Mouse (Mus musculus): ENCODE measurements around the gene Rps2. TPM values are rescaled to one million over a fixed set of nuclear protein-coding genes. Genes with fewer than 3 reads are reported as not detected.

Gene Rps2
- polyA plus RNA-seq, 1 experiment from 2014 or later, result 787 TPM

- 0 out of 2 replicates have a peak, but pooled peaks cover 2% of the 10 kb centered on the region for H3K27me3 ChIP-seq (replicated peaks; ENCODE audit: control insufficient read depth, insufficient read depth, low read length)
- H3K27ac ChIP-seq (ENCODE audit: low read length), result peak within 1 kb of the TSS; percentile 26
- ATAC-seq, result peak; percentile 57
- H3K9ac ChIP-seq (replicated peaks; ENCODE audit: low read depth, low read length), result peak within 1 kb of the TSS; percentile 83
- H3K4me2 ChIP-seq (ENCODE audit: low read length), result peak within 1 kb of the TSS; percentile 78
- no peaks in the 10 kb centered on the region for H3K9me3 ChIP-seq (ENCODE audit: control insufficient read depth, low read length)
- WGBS, result under 1% methylated on average over 30 of the region's 30 CpGs
- H3K36me3 ChIP-seq (ENCODE audit: control insufficient read depth, insufficient read depth), result peaks cover 7% of the 10 kb centered on the region
- peaks cover 28% of the 10 kb centered on the region for H3K4me1 ChIP-seq (replicated peaks; ENCODE audit: control insufficient read depth, insufficient read depth, low read length)
- peak within 1 kb of the TSS; percentile 72 for H3K4me3 ChIP-seq (replicated peaks; ENCODE audit: low read length)
Measured at GRCm38 (mm10) chr17:24724184-24724583, 6.3 kb downstream of the Rps2 start, which contains the start of gene Ndufb10. Ndufb10 (minus strand) TSS chr17:24724478.

- no peak overlapping the region for H3K4me3 ChIP-seq (replicated peaks; ENCODE audit: low read length)
- peaks cover 26% of the 10 kb centered on the region for H3K4me1 ChIP-seq (replicated peaks; ENCODE audit: control insufficient read depth, insufficient read depth, low read length)
- peaks cover 7% of the 10 kb centered on the region for H3K36me3 ChIP-seq (ENCODE audit: control insufficient read depth, insufficient read depth)
- ATAC-seq, result no peak
- H3K4me2 ChIP-seq (ENCODE audit: low read length), result no peak overlapping the region
- no peak overlapping the region for H3K9ac ChIP-seq (replicated peaks; ENCODE audit: low read depth, low read length)
- no peaks in the 10 kb centered on the region for H3K9me3 ChIP-seq (ENCODE audit: control insufficient read depth, low read length)
- 76% methylated on average over 3 of the region's 3 CpGs for whole genome bisulfite sequencing
- 0 out of 2 replicates have a peak, but pooled peaks cover 2% of the 10 kb centered on the region for H3K27me3 ChIP-seq (replicated peaks; ENCODE audit: control insufficient read depth, insufficient read depth, low read length)
- H3K27ac ChIP-seq (ENCODE audit: low read length), result no peak overlapping the region
Measured at GRCm38 (mm10) chr17:24725637-24726390, 7.9 kb downstream of the Rps2 start.

- Histone ChIP-seq H3K27ac (ENCODE audit: low read length) (no peak within 1 kb of the TSS), H3K9ac (replicated peaks; ENCODE audit: low read depth, low read length) (no peak within 1 kb of the TSS), H3K36me3 (ENCODE audit: control insufficient read depth, insufficient read depth) (no peaks in the 10 kb centered on the region), H3K9me3 (ENCODE audit: control insufficient read depth, low read length) (no peaks in the 10 kb centered on the region), H3K4me3 (replicated peaks; ENCODE audit: low read length) (no peak within 1 kb of the TSS), H3K4me1 (replicated peaks; ENCODE audit: control insufficient read depth, insufficient read depth, low read length) (peaks cover 11% of the 10 kb centered on the region), H3K27me3 (replicated peaks; ENCODE audit: control insufficient read depth, insufficient read depth, low read length) (0 out of 2 replicates have a peak, but pooled peaks cover 2% of the 10 kb centered on the region), H3K4me2 (ENCODE audit: low read length) (no peak within 1 kb of the TSS)
- 74% methylated on average over 2 of the region's 2 CpGs for WGBS
- no peak for ATAC-seq
Measured at GRCm38 (mm10) chr17:24727618-24728017, 9.7 kb downstream of the Rps2 start, which contains the start of gene Rpl3l. Rpl3l (plus strand) TSS chr17:24727820.

GRCm38 (mm10) chr17:24728184-24728583, 10.3 kb downstream of the Rps2 start:
- H3K9me3 ChIP-seq (ENCODE audit: control insufficient read depth, low read length), result no peaks in the 10 kb centered on the region
- no peak for ATAC-seq
- WGBS, result 75% methylated on average over 17 of the region's 17 CpGs
- 0 out of 2 replicates have a peak, but pooled peaks cover 2% of the 10 kb centered on the region for H3K27me3 ChIP-seq (replicated peaks; ENCODE audit: control insufficient read depth, insufficient read depth, low read length)
- H3K4me2 ChIP-seq (ENCODE audit: low read length), result no peak overlapping the region
- H3K27ac ChIP-seq (ENCODE audit: low read length), result no peak overlapping the region
- no peak overlapping the region for H3K9ac ChIP-seq (replicated peaks; ENCODE audit: low read depth, low read length)
- H3K4me3 ChIP-seq (replicated peaks; ENCODE audit: low read length), result no peak overlapping the region
- H3K4me1 ChIP-seq (replicated peaks; ENCODE audit: control insufficient read depth, insufficient read depth, low read length), result peaks cover 6% of the 10 kb centered on the region
- H3K36me3 ChIP-seq (ENCODE audit: control insufficient read depth, insufficient read depth), result no peaks in the 10 kb centered on the region

- H3K9me3 ChIP-seq (ENCODE audit: control insufficient read depth, low read length), result no peaks in the 10 kb centered on the region
- H3K9ac ChIP-seq (replicated peaks; ENCODE audit: low read depth, low read length), result no peak overlapping the region
- no peak overlapping the region for H3K4me3 ChIP-seq (replicated peaks; ENCODE audit: low read length)
- no peak overlapping the region for H3K4me2 ChIP-seq (ENCODE audit: low read length)
- H3K27me3 ChIP-seq (replicated peaks; ENCODE audit: control insufficient read depth, insufficient read depth, low read length), result 0 out of 2 replicates have a peak, but pooled peaks cover 2% of the 10 kb centered on the region
- 68% methylated on average over 6 of the region's 6 CpGs for WGBS
- no peak overlapping the region for H3K27ac ChIP-seq (ENCODE audit: low read length)
- H3K36me3 ChIP-seq (ENCODE audit: control insufficient read depth, insufficient read depth), result no peaks in the 10 kb centered on the region
- H3K4me1 ChIP-seq (replicated peaks; ENCODE audit: control insufficient read depth, insufficient read depth, low read length), result no peaks in the 10 kb centered on the region
- no peak for ATAC-seq
Measured at GRCm38 (mm10) chr17:24729067-24729466, 11.2 kb downstream of the Rps2 start.

- no peaks in the 10 kb centered on the region for H3K9me3 ChIP-seq (ENCODE audit: control insufficient read depth, low read length)
- no peak for ATAC-seq
- H3K4me2 ChIP-seq (ENCODE audit: low read length), result no peak overlapping the region
- no peaks in the 10 kb centered on the region for H3K4me1 ChIP-seq (replicated peaks; ENCODE audit: control insufficient read depth, insufficient read depth, low read length)
- H3K36me3 ChIP-seq (ENCODE audit: control insufficient read depth, insufficient read depth), result no peaks in the 10 kb centered on the region
- 84% methylated on average over 14 of the region's 14 CpGs for WGBS
- no peak overlapping the region for H3K9ac ChIP-seq (replicated peaks; ENCODE audit: low read depth, low read length)
- H3K27me3 ChIP-seq (replicated peaks; ENCODE audit: control insufficient read depth, insufficient read depth, low read length), result 0 out of 2 replicates have a peak, but pooled peaks cover 2% of the 10 kb centered on the region
- no peak overlapping the region for H3K27ac ChIP-seq (ENCODE audit: low read length)
- H3K4me3 ChIP-seq (replicated peaks; ENCODE audit: low read length), result no peak overlapping the region
Measured at GRCm38 (mm10) chr17:24730787-24731186, 12.9 kb downstream of the Rps2 start.

GRCm38 (mm10) chr17:24732233-24732935, 14.5 kb downstream of the Rps2 start:
- WGBS, result 85% methylated on average over 12 of the region's 12 CpGs
- H3K27ac ChIP-seq (ENCODE audit: low read length), result no peak overlapping the region
- H3K27me3 ChIP-seq (replicated peaks; ENCODE audit: control insufficient read depth, insufficient read depth, low read length), result no peaks in the 10 kb centered on the region
- no peak overlapping the region for H3K4me3 ChIP-seq (replicated peaks; ENCODE audit: low read length)
- no peak for ATAC-seq
- H3K9me3 ChIP-seq (ENCODE audit: control insufficient read depth, low read length), result no peaks in the 10 kb centered on the region
- no peak overlapping the region for H3K4me2 ChIP-seq (ENCODE audit: low read length)
- H3K9ac ChIP-seq (replicated peaks; ENCODE audit: low read depth, low read length), result no peak overlapping the region
- H3K36me3 ChIP-seq (ENCODE audit: control insufficient read depth, insufficient read depth), result no peaks in the 10 kb centered on the region
- H3K4me1 ChIP-seq (replicated peaks; ENCODE audit: control insufficient read depth, insufficient read depth, low read length), result peaks cover 10% of the 10 kb centered on the region

GRCm38 (mm10) chr17:24733434-24734050, 15.6 kb downstream of the Rps2 start:
- Histone ChIP-seq H3K4me2 (ENCODE audit: low read length) (no peak overlapping the region), H3K36me3 (ENCODE audit: control insufficient read depth, insufficient read depth) (no peaks in the 10 kb centered on the region), H3K27me3 (replicated peaks; ENCODE audit: control insufficient read depth, insufficient read depth, low read length) (no peaks in the 10 kb centered on the region), H3K9me3 (ENCODE audit: control insufficient read depth, low read length) (no peaks in the 10 kb centered on the region), H3K4me3 (replicated peaks; ENCODE audit: low read length) (no peak overlapping the region), H3K9ac (replicated peaks; ENCODE audit: low read depth, low read length) (0 out of 2 replicates have a peak overlapping the region, but pooled peaks have one; percentile 24), H3K4me1 (replicated peaks; ENCODE audit: control insufficient read depth, insufficient read depth, low read length) (peaks cover 10% of the 10 kb centered on the region), H3K27ac (ENCODE audit: low read length) (no peak overlapping the region)
- ATAC-seq, result no peak
- 90% methylated on average over 21 of the region's 21 CpGs for WGBS

- H3K4me3 ChIP-seq (replicated peaks; ENCODE audit: low read length), result no peak overlapping the region
- peaks cover 10% of the 10 kb centered on the region for H3K4me1 ChIP-seq (replicated peaks; ENCODE audit: control insufficient read depth, insufficient read depth, low read length)
- H3K4me2 ChIP-seq (ENCODE audit: low read length), result no peak overlapping the region
- no peaks in the 10 kb centered on the region for H3K27me3 ChIP-seq (replicated peaks; ENCODE audit: control insufficient read depth, insufficient read depth, low read length)
- 88% methylated on average over 1 of the region's 1 CpGs for WGBS
- H3K36me3 ChIP-seq (ENCODE audit: control insufficient read depth, insufficient read depth), result no peaks in the 10 kb centered on the region
- H3K9me3 ChIP-seq (ENCODE audit: control insufficient read depth, low read length), result no peaks in the 10 kb centered on the region
- no peak overlapping the region for H3K27ac ChIP-seq (ENCODE audit: low read length)
- ATAC-seq, result no peak
- no peak overlapping the region for H3K9ac ChIP-seq (replicated peaks; ENCODE audit: low read depth, low read length)
Measured at GRCm38 (mm10) chr17:24734513-24734912, 16.6 kb downstream of the Rps2 start.

Measured in forebrain, embryonic 16.5 days (tissue).